Mouse (Mus musculus) adrenal gland, postnatal 10 days (tissue): ENCODE results near the gene Pfdn2. TPM values are rescaled to one million over a fixed set of nuclear protein-coding genes. Genes with fewer than 3 reads are reported as not detected.

Source experiments
- DNase-seq: peaks from one replicate; pipeline ENCODE4 v3.0.0; 2021; ENCODE audit warnings: mixed read lengths
- total RNA-seq, 2 experiments: library from RNA; stranded (reverse); gene quantifications; 2 replicates each; pipeline ENCODE4 v1.2.3; 2021

The Pfdn2 gene
- total RNA-seq, 2 experiments from 2014 or later, result 107 to 114 TPM

GRCm38 (mm10) chr1:171355812-171356340 is 10.4 kb downstream of the Pfdn2 start:
- no peak for DNase-seq

- no peak for DNase-seq
Observed at GRCm38 (mm10) chr1:171356814-171357213, 11.3 kb downstream of the Pfdn2 start.

GRCm38 (mm10) chr1:171358421-171358820 is 13.0 kb downstream of the Pfdn2 start:
- DNase-seq, result no peak

- DNase-seq, result peak; percentile 40
Observed at GRCm38 (mm10) chr1:171360253-171360652, 14.8 kb downstream of the Pfdn2 start.

GRCm38 (mm10) chr1:171360656-171361055 is 15.2 kb downstream of the Pfdn2 start, which contains the start of gene Klhdc9:
Klhdc9 (minus strand) TSS chr1:171360798.
- peak; percentile 93 for DNase-seq

- peak; percentile 78 for DNase-seq
Observed at GRCm38 (mm10) chr1:171361106-171362103, 15.9 kb downstream of the Pfdn2 start.

- DNase-seq, result no peak
Observed at GRCm38 (mm10) chr1:171365934-171366333, 20.5 kb downstream of the Pfdn2 start.

GRCm38 (mm10) chr1:171369845-171370556 is 24.5 kb downstream of the Pfdn2 start, which contains the start of gene Nectin4:
Nectin4 (plus strand) TSS chr1:171370099.
- no peak for DNase-seq

- no peak for DNase-seq
Observed at GRCm38 (mm10) chr1:171372880-171373279, 27.4 kb downstream of the Pfdn2 start.

GRCm38 (mm10) chr1:171373946-171374345 is 28.5 kb downstream of the Pfdn2 start:
- no peak for DNase-seq

GRCm38 (mm10) chr1:171375646-171376097 is 30.2 kb downstream of the Pfdn2 start:
- no peak for DNase-seq

- DNase-seq, result no peak
Observed at GRCm38 (mm10) chr1:171378298-171378697, 32.8 kb downstream of the Pfdn2 start.

- peak; percentile 84 for DNase-seq
Observed at GRCm38 (mm10) chr1:171379935-171380599, 34.6 kb downstream of the Pfdn2 start.

- no peak for DNase-seq
Observed at GRCm38 (mm10) chr1:171382096-171382620, 36.7 kb downstream of the Pfdn2 start.

GRCm38 (mm10) chr1:171384361-171384760 is 38.9 kb downstream of the Pfdn2 start:
- DNase-seq, result no peak

- DNase-seq, result no peak
Observed at GRCm38 (mm10) chr1:171385171-171385570, 39.7 kb downstream of the Pfdn2 start.

- no peak for DNase-seq
Observed at GRCm38 (mm10) chr1:171387099-171387498, 41.6 kb downstream of the Pfdn2 start.

GRCm38 (mm10) chr1:171388376-171389102 is 43.1 kb downstream of the Pfdn2 start, which contains the start of gene Arhgap30:
Arhgap30 (plus strand) TSS chr1:171388954.
- DNase-seq, result no peak

GRCm38 (mm10) chr1:171390101-171390500 is 44.6 kb downstream of the Pfdn2 start:
- DNase-seq, result no peak

GRCm38 (mm10) chr1:171401821-171402220 is 56.4 kb downstream of the Pfdn2 start:
- DNase-seq, result no peak

- no peak for DNase-seq
Observed at GRCm38 (mm10) chr1:171402991-171403390, 57.5 kb downstream of the Pfdn2 start.
